Mouse (Mus musculus): ENCODE measurements at regions not wholly inside any gene's neighbourhood (a gene's known extent, or its start where the extent isn't known, plus 50 kb on each side); places are given as distances from the start of the nearest gene placed in this dataset.

- TF ChIP-seq CTCF (IDR thresholded peaks at IDR 0.05; ENCODE audit: low read depth) (no peak), EP300 (IDR thresholded peaks at IDR 0.05; ENCODE audit: low read depth) (no peak)
Measured at GRCm38 (mm10) chr14:58426472-58426871, 356.1 kb downstream of the Fgf9 start.

Measured in heart, postnatal 0 days (tissue).